Mouse (Mus musculus) gastrocnemius, adult 8-10 months (tissue): ENCODE results near the gene Gtpbp6. TPM values are rescaled to one million over a fixed set of nuclear protein-coding genes. Genes with fewer than 3 reads are reported as not detected.
"Not testable (repeated sequence)": the region's sequence is repeated elsewhere in the genome, so short reads cannot be mapped to it uniquely, and the experiment has no call there.

ENCODE experiments used
- DNase-seq, 2 experiments: peaks; one replicate each; pipeline ENCODE4 v3.0.0; 2022; ENCODE audit warnings: low spot score in 2 of 2
- total RNA-seq, 4 experiments: library from RNA; stranded (reverse); gene quantifications; 2 replicates each; pipeline ENCODE4 v1.2.4; 2022

Gene Gtpbp6
- total RNA-seq, 4 experiments from 2014 or later, result 10.9 to 20.6 (median 13.5) TPM

DNA sequence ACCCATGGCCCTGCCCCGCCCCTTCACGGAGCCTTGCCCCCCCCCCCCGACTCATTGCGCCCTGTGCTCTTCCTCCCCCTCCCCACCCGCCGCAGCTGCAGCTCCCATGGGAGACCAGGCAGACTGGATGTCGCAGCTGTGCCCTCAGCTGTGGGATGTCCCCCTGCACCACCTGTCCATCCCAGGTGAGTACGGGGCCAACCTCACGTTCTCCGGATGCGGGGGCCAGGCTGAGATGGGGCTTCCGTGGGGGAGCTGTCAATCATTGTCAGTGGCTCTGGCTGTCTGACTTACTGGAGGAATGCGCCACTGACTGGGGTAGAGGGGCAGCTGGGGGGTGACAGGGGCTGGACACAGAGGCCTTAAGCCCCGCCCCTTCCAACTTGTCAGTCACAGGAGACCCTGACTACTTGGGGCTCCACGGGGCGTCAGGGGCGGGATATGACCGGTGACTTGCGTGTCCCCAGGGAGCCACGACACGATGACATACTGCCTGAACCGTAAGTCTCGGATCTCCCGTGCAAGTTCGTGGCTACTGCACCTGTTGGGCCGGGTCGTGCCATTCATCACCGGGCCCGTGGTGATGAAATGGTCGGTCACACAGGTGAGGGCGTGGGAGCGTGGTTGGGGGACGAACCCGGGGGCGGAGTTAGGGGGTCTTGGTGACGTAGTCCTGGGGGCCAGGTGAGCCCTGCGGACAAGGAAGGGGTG lies 6.9 kb downstream of the Gtpbp6 start:
- DNase-seq, result peak in 1 of 2 experiments; percentile 7

DNA sequence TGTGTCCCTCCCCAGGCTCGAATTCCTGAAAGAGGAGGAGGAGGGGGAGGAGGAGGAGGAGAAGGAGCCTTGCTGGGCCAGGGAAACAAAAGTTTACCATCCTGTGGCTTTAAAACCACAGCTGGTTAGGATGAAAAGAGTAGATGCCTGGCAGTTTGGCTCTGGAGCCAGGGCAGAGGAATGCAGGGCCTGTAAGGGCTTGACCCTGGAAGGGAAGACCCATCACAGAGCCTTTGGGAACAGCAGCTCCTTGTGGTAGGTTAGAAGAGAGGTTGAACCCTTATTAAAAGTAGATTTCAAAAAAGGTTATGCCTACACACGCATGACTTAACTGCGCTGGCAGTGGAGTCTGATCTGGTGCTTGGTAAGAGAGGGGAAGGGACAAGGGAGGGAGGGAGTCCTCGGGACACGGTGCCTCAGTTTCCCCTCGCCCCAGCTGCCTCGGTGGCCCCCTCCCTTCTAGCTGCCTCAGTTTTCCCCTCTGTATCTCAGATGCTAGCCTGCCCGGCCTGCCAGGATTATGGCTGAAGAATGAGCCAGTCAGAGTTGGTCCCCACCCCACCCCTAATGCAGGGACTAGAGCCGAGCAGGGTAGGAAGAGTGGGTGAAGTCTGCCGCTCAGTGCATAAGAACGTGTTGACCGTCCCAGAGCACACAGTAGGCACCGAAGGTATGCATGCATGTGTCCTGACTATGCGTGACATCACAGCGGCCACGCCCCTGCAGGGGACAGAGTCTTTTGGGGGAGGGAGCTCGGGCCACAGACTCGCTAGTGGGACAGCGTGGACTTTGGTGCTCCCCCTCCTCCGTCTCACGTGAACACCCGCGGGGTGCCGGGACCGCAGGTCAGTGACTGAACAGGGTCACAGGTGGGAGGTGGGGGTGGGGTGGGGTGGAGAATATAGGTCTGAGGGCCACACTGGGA lies 8.1 kb downstream of the Gtpbp6 start, which contains the start of gene Plcxd1:
TSS of gene Plcxd1 (plus strand) at position 314 of the 925 bp plus-strand sequence.
- DNase-seq, result peak in 1 of 2 experiments; percentile 2

DNA sequence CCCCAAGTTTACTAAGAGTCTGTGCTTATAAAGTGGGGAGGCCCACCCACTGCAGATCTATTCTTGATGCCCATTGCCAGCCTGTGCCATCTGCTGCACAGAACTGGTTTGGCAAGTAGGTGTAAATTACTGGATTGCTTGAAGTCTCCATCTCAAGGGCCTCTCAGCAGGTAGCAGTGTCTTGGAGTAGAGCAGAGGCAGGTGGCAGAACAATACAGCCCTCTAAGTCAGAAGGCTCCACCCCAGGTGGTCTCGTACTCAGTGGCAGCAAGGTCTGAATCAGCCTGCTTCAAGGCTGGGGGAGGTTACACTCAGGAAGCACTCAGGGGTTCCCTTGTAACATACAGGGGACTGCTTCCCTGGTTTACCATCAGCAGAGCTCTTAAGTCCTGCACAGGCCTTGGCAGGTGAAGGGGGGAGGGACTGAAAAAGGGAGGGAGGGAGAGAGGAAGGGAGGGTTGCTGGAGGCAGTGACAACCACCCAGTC lies 9.0 kb downstream of the Gtpbp6 start:
- DNase-seq, result no peak

DNA sequence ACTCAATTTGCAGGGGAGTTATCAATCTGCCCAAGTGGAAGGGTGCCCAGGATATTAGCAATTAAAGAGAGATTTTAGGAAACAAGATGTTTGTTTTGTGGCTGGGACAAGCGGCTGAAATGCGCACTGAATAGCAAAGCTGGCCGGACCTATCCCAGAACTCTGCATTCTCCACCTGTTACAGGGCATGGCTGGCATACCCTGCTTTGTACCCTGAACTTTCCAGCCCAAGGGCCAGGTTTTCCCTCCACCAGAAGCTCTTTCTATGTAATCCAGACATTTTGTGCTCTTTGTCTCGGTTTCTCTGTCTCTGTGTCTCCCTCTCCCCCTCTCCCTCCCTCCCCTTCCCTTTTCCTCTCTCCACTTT lies 13.2 kb downstream of the Gtpbp6 start:
- DNase-seq, result no peak

DNA sequence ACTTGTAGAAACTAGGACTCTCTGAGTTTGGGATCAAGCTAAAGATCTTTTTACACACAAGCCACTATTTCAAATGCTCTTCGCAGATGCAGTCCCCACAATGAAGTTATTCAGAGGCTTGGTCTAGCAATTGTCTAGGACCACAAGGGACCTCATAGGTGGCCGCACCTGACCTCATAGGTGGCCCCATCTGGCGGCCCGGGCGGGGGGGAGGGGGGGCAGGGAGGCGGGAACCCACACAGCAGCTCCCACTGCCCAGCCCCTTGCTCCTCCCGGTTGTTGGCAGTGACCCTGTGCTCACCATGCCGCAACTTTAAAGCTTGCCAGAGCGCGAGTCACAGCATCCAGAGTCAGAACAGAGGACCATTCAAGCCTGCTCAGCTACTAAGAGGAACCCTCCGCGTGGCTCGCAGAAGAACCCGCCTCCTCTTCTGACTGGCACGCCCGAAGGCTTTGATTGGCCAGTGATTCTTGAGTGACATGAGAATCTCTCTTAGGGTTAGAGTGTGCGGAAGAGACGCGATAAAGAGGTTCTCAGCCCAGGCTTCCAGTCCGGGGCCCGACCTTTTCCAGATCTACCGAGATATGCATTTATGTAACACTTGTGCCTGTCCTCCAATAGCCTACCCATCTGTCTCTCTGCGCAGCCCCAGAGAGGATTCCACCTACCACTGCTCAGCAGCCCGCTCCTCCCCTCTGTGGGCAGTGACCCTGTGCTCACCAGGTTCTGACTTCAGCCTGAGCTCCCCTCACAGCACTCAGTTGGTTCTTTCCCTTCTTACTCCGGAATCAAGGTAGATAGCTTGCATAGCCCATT lies 13.8 kb downstream of the Gtpbp6 start, which contains the start of gene Gm35315:
TSS of gene Gm35315 (minus strand) at position 391 of the 817 bp plus-strand sequence.
- DNase-seq, result peak; percentile 76 to 79

DNA sequence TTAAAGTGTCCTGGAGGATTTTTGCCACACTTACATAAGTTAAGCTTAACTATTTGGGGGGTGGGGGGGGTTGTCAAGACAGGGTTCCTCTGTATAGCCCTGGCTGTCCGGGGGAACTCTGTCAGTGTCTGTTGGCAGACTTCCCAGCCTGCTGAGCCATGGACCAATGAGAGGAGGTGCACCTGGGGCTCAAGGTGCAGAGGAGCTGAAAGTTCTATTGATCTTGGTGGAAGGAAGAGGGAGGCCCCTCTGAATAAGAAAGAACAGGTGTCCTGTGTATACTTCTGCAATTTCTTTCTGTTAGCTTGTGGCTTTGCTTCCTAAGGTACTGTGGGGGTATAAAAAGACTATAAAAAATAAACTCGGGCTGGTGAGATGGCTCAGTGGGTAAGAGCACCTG lies 16.5 kb downstream of the Gtpbp6 start:
- no peak for DNase-seq

DNA sequence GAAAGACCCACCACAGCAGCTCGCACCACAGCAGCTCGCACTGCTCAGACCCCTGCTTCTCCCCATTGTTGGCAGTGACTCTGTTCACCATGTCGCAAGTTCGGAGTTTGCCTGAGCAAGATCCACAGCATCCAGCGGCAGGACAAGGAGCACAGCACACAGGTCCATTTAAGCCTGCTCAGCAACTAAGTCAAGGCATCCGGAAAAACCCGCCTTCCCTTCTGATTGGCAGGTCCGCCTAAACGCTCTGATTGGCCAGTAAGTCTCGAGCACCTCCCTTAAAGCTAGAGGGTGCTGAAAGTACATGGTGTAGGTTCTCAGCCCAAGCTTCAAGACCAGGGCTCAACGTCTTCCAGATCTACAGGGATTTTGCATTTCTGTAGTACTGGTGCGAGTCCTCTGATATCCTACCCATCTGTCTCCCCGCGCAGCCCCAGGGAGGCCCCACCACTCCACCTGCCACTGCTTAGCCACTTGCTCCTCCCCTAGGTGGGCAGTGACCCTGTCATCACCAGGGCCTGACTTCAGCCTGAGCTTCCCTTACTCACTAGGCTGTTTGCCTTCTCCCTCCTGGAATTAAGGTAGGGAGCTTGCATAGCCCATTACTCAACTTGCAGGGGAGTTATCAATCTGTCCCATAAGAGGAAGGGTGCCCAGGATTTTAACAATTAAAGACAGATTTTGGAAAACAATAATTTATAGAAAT lies 21.7 kb downstream of the Gtpbp6 start:
- DNase-seq, result no peak

DNA sequence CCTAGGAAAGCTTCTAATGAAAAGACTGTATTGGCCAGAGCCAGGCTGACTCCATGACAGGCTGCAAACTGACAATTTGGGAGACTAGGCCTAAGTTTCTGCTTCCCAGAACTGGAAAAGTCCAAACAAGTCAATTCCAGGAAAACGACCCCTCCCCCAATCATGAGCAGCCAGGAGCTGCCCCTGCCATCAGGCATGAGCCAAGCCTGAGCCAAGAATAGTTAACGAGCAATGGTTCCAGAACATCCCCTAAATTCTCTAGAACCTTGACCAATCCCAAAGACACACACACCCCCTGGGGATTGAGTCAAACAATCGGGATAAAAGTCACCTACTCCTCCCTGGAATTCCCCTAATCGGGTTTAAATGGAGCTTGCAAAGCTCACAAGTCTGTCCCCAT lies 25.0 kb downstream of the Gtpbp6 start:
- no peak for DNase-seq

DNA sequence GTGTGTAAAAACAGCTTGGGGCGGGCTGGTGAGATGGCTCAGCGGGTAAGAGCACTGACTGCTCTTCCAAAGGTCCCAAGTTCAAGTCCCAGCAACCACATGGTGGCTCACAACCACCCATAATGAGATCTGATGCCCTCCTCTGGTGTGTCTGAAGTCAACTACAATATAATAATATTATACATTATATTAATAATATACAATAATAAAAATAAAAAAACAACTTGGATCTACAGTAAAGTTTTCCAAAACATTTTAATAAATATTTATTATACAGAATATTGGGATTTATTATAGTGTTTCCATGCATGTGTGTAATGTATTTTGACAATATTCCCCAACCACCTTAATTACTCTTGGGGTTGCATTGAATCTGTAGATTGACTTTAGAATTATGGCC lies 35.6 kb downstream of the Gtpbp6 start, which contains the start of gene Gm17655:
TSS of gene Gm17655 (minus strand) at position 101 of the 400 bp plus-strand sequence.
- not testable (repeated sequence) for DNase-seq

DNA sequence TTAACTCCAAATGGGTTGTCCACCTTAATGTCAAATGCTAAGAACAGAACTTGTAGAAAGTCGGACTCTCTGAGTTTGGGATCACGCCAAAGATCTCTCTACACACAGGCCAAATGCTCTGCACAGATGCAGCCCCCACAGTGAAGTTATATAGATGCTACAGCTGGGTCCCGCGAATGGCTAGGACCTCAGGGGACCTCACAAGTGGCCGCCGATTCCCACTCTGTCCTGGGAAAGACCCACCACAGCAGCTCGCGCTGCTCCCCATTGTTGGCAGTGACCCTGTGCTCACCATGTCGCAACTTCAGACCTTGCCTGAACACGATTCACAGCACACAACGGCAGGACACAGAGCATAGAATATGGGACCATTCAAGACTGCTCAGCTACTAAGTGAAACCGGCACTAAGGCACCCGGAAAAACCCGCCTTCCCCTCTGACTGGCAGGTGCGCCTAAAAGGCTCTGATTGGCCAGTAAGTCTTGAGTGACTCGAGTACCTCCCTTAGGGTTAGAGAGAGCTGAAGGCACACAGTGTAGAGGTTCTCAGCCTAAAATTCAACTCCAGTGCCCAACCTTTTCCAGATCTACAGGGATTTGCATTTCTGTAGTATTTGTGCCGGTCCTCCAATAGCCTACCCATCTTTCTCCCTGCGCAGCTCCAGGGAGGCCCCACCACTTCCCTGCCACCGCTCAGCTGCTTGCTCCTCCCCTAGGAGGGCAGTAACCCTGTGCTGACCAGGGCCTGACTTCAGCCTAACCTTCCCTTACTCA lies 50.2 kb downstream of the Gtpbp6 start:
- peak; percentile 66 to 67 for DNase-seq

Other genes starting within 250 kb of the Gtpbp6 start
- 1 to 10 TPM; 3.8 to 7.8 (median 5.5) TPM for gene Gm15446, start 184.8 kb downstream of the Gtpbp6 start, total RNA-seq
- gene Zfp932, start 111.7 kb downstream of the Gtpbp6 start, total RNA-seq, result 1 to 10 TPM; 7.7 to 9.9 (median 8.6) TPM
- 1 to 10 TPM in 3 of 4 experiments, under 1 TPM in 1; 0.65 to 2.5 (median 1.8) TPM for gene Gm17655, start 35.7 kb downstream of the Gtpbp6 start, total RNA-seq
- gene Gm35315, start 13.8 kb downstream of the Gtpbp6 start, total RNA-seq, result under 1 TPM; 0.27 to 0.49 (median 0.34) TPM
- gene Plcxd1, start 8.2 kb downstream of the Gtpbp6 start, total RNA-seq, result not detected
- 1 to 10 TPM; 3.5 to 5.4 (median 4.3) TPM for gene Zfp605, start 1.9 kb upstream of the Gtpbp6 start, total RNA-seq
- gene Chfr, start 27.6 kb upstream of the Gtpbp6 start, total RNA-seq, result 10 to 100 TPM in 3 of 4 experiments, 1 to 10 TPM in 1; 9.0 to 12.7 (median 12.0) TPM
- 10 to 100 TPM; 44.1 to 52.7 (median 50.0) TPM for gene Golga3, start 68.5 kb upstream of the Gtpbp6 start, total RNA-seq
- gene Ankle2, start 122.8 kb upstream of the Gtpbp6 start, total RNA-seq, result 10 to 100 TPM; 30.9 to 39.7 (median 33.5) TPM
- gene Pgam5, start 161.7 kb upstream of the Gtpbp6 start, total RNA-seq, result 10 to 100 TPM; 25.4 to 30.6 (median 28.3) TPM
- gene Pxmp2, start 178.0 kb upstream of the Gtpbp6 start, total RNA-seq, result 10 to 100 TPM; 38.1 to 54.8 (median 44.5) TPM
- gene Pole, start 178.1 kb upstream of the Gtpbp6 start, total RNA-seq, result 1 to 10 TPM in 3 of 4 experiments, under 1 TPM in 1; 0.99 to 2.5 (median 1.5) TPM
- gene P2rx2, start 235.0 kb upstream of the Gtpbp6 start, total RNA-seq, result not detected
- not detected for gene Lrcol1, start 236.5 kb upstream of the Gtpbp6 start, total RNA-seq